Mouse (Mus musculus) liver, embryonic 12.5 days (tissue): ENCODE results near the gene Vrk2. TPM values are rescaled to one million over a fixed set of nuclear protein-coding genes. Genes with fewer than 3 reads are reported as not detected.

Experiments used
- ATAC-seq: fragments of 200-750 bp; cut with Nextera tagmentation; 2 replicates; pipeline ENCODE4 v1.8.0; 2017; ENCODE audit warnings: moderate number of reproducible peaks, mild to moderate bottlenecking, moderate library complexity
- H3K27ac ChIP-seq: fragments of 300-500 bp; sonication (generic); 2 replicates; pipeline ENCODE4 v1.5.1; 2016; ENCODE audit warnings: mild to moderate bottlenecking
- H3K27me3 ChIP-seq: fragments of 300-500 bp; sonication (generic); replicated peaks from 2 replicates; pipeline ENCODE4 v1.6.1; 2016; ENCODE audit warnings: mild to moderate bottlenecking, moderate library complexity
- H3K36me3 ChIP-seq: fragments of 300-500 bp; sonication (generic); 2 replicates; pipeline ENCODE4 v1.6.1; 2016; ENCODE audit warnings: mild to moderate bottlenecking, moderate library complexity
- H3K4me1 ChIP-seq: fragments of 300-500 bp; sonication (generic); 2 replicates; pipeline ENCODE4 v1.6.1; 2016
- H3K4me2 ChIP-seq: fragments of 300-500 bp; sonication (generic); 2 replicates; pipeline ENCODE4 v1.6.1; 2016; ENCODE audit warnings: mild to moderate bottlenecking, moderate library complexity
- H3K4me3 ChIP-seq: fragments of 300-500 bp; sonication (generic); 2 replicates; pipeline ENCODE4 v1.5.1; 2016; ENCODE audit warnings: mild to moderate bottlenecking, moderate library complexity
- H3K9ac ChIP-seq: fragments of 300-500 bp; sonication (generic); 2 replicates; pipeline ENCODE4 v1.6.1; 2016; ENCODE audit warnings: mild to moderate bottlenecking, moderate library complexity
- H3K9me3 ChIP-seq: fragments of 300-500 bp; sonication (generic); replicated peaks from 2 replicates; pipeline ENCODE4 v1.6.1; 2016; ENCODE audit warnings: mild to moderate bottlenecking, moderate library complexity
- WGBS: fragments of 180-500 bp; shearing (Covaris S2); methylation state at CpG from one replicate; pipeline ENCODE4 v1.1.7; 2016; ENCODE audit not compliant: insufficient replicate concordance; 5-methylcytosine and 5-hydroxymethylcytosine counted together
- polyA plus RNA-seq: library from polyadenylated mRNA; unstranded; fragments of >200 nt; fragmentation: Nextera tagmentation; extraction: Ambion mirVana; gene quantifications from 2 replicates; pipeline ENCODE4 v1.2.1, GENCODE M21; 2016

Vrk2 gene
- polyA plus RNA-seq, 1 experiment from 2014 or later, result 26.5 TPM

GRCm38 (mm10) chr11:26451228-26451627 lies 142.6 kb downstream of the Vrk2 start:
- Histone ChIP-seq H3K4me1 (peaks cover 14% of the 10 kb centered on the region), H3K36me3 (peaks cover 7% of the 10 kb centered on the region; the same call in 1 of the 2 replicates), H3K9me3 (no peaks in the 10 kb centered on the region; the same call in 1 of the 2 replicates), H3K27ac (no peak overlapping the region), H3K27me3 (no peaks in the 10 kb centered on the region), H3K4me3 (no peak overlapping the region), H3K4me2 (no peak overlapping the region), H3K9ac (no peak overlapping the region)
- ATAC-seq, result 0 out of 2 replicates have a peak, but pooled peaks have one; percentile 32
- WGBS, result 74% methylated on average over 2 of the region's 2 CpGs

- Histone ChIP-seq H3K4me2 (no peak overlapping the region), H3K9me3 (no peaks in the 10 kb centered on the region; the same call in 1 of the 2 replicates), H3K27me3 (no peaks in the 10 kb centered on the region), H3K4me1 (peaks cover 14% of the 10 kb centered on the region), H3K9ac (no peak overlapping the region), H3K36me3 (peaks cover 12% of the 10 kb centered on the region; the same call in 1 of the 2 replicates), H3K27ac (no peak overlapping the region), H3K4me3 (no peak overlapping the region)
- no peak for ATAC-seq
- 86% methylated on average over 1 of the region's 1 CpGs for WGBS
Measured at GRCm38 (mm10) chr11:26450636-26451035, 143.2 kb downstream of the Vrk2 start.

GRCm38 (mm10) chr11:26449789-26450188 lies 144.0 kb downstream of the Vrk2 start:
- no peak overlapping the region for H3K27ac ChIP-seq
- H3K4me1 ChIP-seq, result peaks cover 14% of the 10 kb centered on the region
- peaks cover 16% of the 10 kb centered on the region for H3K36me3 ChIP-seq
- H3K27me3 ChIP-seq, result no peaks in the 10 kb centered on the region
- no peak overlapping the region for H3K9ac ChIP-seq
- 71% methylated on average over 3 of the region's 3 CpGs for WGBS
- ATAC-seq, result peak; percentile 75
- H3K4me2 ChIP-seq, result no peak overlapping the region
- no peaks in the 10 kb centered on the region; the same call in 1 of the 2 replicates for H3K9me3 ChIP-seq
- no peak overlapping the region for H3K4me3 ChIP-seq

- H3K27ac ChIP-seq, result no peak overlapping the region
- no peak overlapping the region for H3K4me3 ChIP-seq
- H3K27me3 ChIP-seq, result no peaks in the 10 kb centered on the region
- H3K4me1 ChIP-seq, result no peaks in the 10 kb centered on the region
- H3K36me3 ChIP-seq, result peaks cover 21% of the 10 kb centered on the region
- no peak overlapping the region for H3K4me2 ChIP-seq
- ATAC-seq, result no peak
- no peak overlapping the region for H3K9ac ChIP-seq
- H3K9me3 ChIP-seq, result no peaks in the 10 kb centered on the region; the same call in 1 of the 2 replicates
Measured at GRCm38 (mm10) chr11:26444374-26444773, 149.4 kb downstream of the Vrk2 start.

- Histone ChIP-seq H3K4me1 (no peaks in the 10 kb centered on the region), H3K27me3 (no peaks in the 10 kb centered on the region), H3K4me3 (no peak overlapping the region), H3K9ac (no peak overlapping the region), H3K36me3 (peaks cover 19% of the 10 kb centered on the region), H3K4me2 (no peak overlapping the region), H3K9me3 (no peaks in the 10 kb centered on the region), H3K27ac (no peak overlapping the region)
- ATAC-seq, result no peak
- 66% methylated on average over 1 of the region's 1 CpGs for WGBS
Measured at GRCm38 (mm10) chr11:26441121-26441520, 152.7 kb downstream of the Vrk2 start.

GRCm38 (mm10) chr11:26437818-26438217 lies 156.0 kb downstream of the Vrk2 start:
- no peaks in the 10 kb centered on the region for H3K4me1 ChIP-seq

GRCm38 (mm10) chr11:26434229-26434628 lies 159.6 kb downstream of the Vrk2 start:
- H3K27me3 ChIP-seq, result no peaks in the 10 kb centered on the region
- H3K4me2 ChIP-seq, result no peak overlapping the region
- H3K36me3 ChIP-seq, result peaks cover 6% of the 10 kb centered on the region; the same call in 1 of the 2 replicates
- H3K4me3 ChIP-seq, result no peak overlapping the region
- no peak for ATAC-seq
- H3K9me3 ChIP-seq, result no peaks in the 10 kb centered on the region
- no peaks in the 10 kb centered on the region for H3K4me1 ChIP-seq
- H3K9ac ChIP-seq, result no peak overlapping the region
- H3K27ac ChIP-seq, result no peak overlapping the region

More at GRCm38 (mm10) chr11:26437818-26438217, 156.0 kb downstream of the Vrk2 start:
- no peak for ATAC-seq
- Histone ChIP-seq H3K9me3 (no peaks in the 10 kb centered on the region), H3K27ac (no peak overlapping the region), H3K36me3 (peaks cover 6% of the 10 kb centered on the region; the same call in 1 of the 2 replicates), H3K4me2 (no peak overlapping the region), H3K4me3 (no peak overlapping the region), H3K27me3 (no peaks in the 10 kb centered on the region), H3K9ac (no peak overlapping the region)
- WGBS, result 76% methylated on average over 13 of the region's 13 CpGs

GRCm38 (mm10) chr11:26421472-26421871 lies 172.3 kb downstream of the Vrk2 start:
- Histone ChIP-seq H3K36me3 (no peaks in the 10 kb centered on the region; the same call in 1 of the 2 replicates), H3K4me3 (no peak overlapping the region), H3K9me3 (no peaks in the 10 kb centered on the region), H3K9ac (no peak overlapping the region), H3K4me1 (no peaks in the 10 kb centered on the region), H3K27ac (no peak overlapping the region), H3K27me3 (no peaks in the 10 kb centered on the region), H3K4me2 (no peak overlapping the region)
- 80% methylated on average over 2 of the region's 2 CpGs for WGBS
- no peak for ATAC-seq

Other genes starting within 250 kb of the Vrk2 start
- gene Fancl, start 207.9 kb downstream of the Vrk2 start, polyA plus RNA-seq, result 25.9 and 28.9 TPM in 2 replicates
- 0.25 TPM in 1 of 2 replicates, not detected in the other for gene Gm6899, start 758 bp downstream of the Vrk2 start, polyA plus RNA-seq